Mouse (Mus musculus): ENCODE data around the gene Foxp2. TPM values are rescaled to one million over a fixed set of nuclear protein-coding genes. Genes with fewer than 3 reads are reported as not detected.

Foxp2 gene
- polyA plus RNA-seq, 1 experiment = 2.1 TPM

DNA sequence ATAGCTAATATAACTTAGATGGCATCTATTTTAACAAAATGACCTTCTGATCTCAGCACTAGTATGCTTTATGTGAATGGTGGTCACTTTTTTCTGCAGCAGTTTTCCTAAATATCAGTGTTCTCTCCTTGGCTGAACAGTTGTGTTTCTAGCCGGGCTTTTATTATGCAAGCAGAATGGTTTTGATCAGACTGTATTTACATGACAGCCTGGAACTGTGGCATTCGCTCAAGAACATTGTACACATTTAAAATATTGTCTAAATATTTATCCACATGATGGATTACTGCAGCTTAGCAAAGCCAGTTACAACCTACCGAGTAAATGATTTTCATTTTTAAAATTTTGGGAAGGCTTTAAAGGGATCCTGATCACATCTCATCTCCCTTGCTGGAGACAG lies 75.9 kb downstream of the Foxp2 start:
- Histone ChIP-seq H3K4me3 (ENCODE audit: insufficient read depth, low read depth, low read length) (no peak overlapping the region), H3K4me1 (ENCODE audit: control insufficient read depth, insufficient read depth, insufficient read length, low read length) (no peaks in the 10 kb centered on the region), H3K27ac (replicated peaks; ENCODE audit: low read depth, low read length) (no peak overlapping the region)

DNA sequence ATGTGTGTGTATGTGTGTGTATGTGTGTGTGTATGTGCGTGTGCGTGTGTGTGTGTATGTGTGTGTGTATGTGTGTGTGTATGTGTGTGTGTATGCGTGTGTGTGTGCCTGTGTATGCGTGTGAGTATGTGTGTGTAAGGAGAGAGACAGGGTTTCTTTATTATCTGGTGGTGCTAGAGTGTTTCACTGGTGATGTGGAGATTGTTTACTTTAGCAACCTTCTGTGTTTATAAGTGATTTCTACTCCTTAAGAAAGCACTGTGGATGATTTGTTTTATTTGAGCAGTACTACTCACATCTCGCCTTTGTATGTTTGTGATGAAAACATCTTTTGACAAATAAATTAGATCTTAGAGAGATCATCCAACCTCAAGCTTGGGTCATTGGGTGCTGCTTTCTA lies 77.1 kb downstream of the Foxp2 start:
- H3K27ac ChIP-seq (replicated peaks; ENCODE audit: low read depth, low read length) = no peak overlapping the region
- no peaks in the 10 kb centered on the region for H3K4me1 ChIP-seq (ENCODE audit: control insufficient read depth, insufficient read depth, insufficient read length, low read length)
- H3K4me3 ChIP-seq (ENCODE audit: insufficient read depth, low read depth, low read length) = no peak overlapping the region

DNA sequence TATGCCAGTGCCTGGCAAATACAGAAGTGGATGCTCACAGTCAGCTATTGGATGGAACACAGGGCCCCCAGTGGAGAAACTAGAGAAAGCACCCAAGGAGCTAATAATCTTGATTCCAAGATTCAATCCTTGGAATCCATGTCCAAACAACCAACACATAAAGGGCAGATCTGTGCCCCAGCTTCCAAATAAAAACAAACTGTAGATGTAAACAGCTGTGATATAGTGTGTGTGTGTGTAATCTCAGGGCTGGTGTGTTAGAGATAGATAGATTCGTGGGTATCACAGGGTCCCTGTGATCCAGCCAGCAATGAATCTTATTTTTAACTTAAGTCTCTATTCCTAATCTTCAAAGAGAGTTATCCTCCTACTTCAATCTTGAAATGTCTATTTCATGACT lies 107.0 kb downstream of the Foxp2 start:
- Histone ChIP-seq H3K4me1 (ENCODE audit: control insufficient read depth, insufficient read depth, insufficient read length, low read length) (no peaks in the 10 kb centered on the region), H3K27ac (replicated peaks; ENCODE audit: low read depth, low read length) (no peak overlapping the region), H3K4me3 (ENCODE audit: insufficient read depth, low read depth, low read length) (no peak overlapping the region)

DNA sequence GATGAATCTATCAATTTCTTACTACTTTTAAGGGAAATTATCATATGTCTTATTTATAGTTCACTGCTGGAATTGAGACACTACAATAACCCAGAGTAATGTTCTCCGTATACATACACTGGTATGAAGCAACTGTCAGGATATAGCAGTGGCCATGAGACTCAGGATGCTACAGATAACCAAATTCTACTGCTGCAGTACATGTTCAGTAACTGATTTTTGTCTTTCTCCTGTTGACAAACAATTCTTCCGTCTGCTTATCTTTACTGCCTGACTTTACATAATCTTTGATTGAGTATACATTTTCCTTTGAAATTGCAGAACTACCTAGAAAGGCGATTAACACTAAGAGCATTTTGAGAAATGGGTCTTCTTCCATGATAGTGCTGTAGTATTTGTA lies 127.3 kb downstream of the Foxp2 start:
- no peak overlapping the region for H3K4me3 ChIP-seq (ENCODE audit: insufficient read depth, low read depth, low read length)
- H3K4me1 ChIP-seq (ENCODE audit: control insufficient read depth, insufficient read depth, insufficient read length, low read length) = no peaks in the 10 kb centered on the region
- H3K27ac ChIP-seq (replicated peaks; ENCODE audit: low read depth, low read length) = no peak overlapping the region

DNA sequence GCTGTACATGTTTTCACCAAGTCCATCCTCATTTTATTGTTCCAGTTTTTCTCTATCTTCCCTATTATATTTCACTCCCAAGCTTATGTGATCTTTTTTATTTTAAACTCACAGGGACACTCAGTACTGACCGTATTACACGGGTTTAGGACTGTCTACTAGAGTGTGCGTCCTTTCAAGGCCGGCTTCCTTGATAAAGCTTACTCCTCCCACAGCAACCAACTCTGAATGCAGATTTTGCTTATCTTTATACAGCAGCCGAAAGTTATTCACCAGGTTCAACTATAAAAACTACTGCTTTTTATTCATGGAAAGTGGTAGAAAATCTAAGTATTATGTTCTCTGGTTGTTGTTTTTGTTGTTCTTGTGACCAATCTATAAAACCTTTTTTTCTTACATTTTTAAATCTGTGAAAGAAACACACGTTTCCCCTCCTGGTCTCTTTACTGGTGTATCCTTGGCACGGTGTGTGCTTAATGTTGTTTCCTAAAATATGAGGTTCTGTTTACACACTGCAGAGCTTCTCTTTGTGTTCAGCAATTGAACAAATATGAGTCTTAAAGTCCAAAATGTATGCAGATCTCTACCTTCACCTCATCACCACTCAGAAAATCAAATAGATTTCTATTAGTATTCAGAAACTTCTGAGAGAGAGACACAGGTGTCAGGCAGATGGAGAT lies 128.4 kb downstream of the Foxp2 start:
- H3K4me1 ChIP-seq (ENCODE audit: control insufficient read depth, insufficient read depth, insufficient read length, low read length) = no peaks in the 10 kb centered on the region
- H3K4me3 ChIP-seq (ENCODE audit: insufficient read depth, low read depth, low read length) = no peak overlapping the region
- no peak overlapping the region for H3K27ac ChIP-seq (replicated peaks; ENCODE audit: low read depth, low read length)

DNA sequence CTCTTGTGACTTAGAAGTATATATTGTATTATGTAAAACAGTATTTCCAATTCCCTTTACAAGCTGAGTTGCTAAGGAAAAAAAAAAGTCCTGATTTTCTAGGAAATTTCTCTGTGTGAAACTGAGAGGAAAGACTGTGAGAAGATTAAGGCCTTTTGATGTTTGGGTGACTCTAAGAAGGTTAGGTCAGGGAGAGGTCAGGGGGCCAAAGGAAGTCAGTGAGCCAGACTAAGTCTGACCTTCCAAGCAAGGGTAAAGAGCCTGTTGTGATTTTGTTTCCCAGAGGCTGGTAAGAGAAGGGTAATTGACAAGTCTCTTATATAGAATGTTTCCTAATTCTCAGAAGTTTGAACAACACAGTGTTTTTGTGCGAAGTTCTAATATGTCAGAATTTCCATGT lies 162.1 kb downstream of the Foxp2 start:
- Histone ChIP-seq H3K4me1 (ENCODE audit: control insufficient read depth, insufficient read depth, insufficient read length, low read length) (no peaks in the 10 kb centered on the region), H3K27ac (replicated peaks; ENCODE audit: low read depth, low read length) (no peak overlapping the region), H3K4me3 (ENCODE audit: insufficient read depth, low read depth, low read length) (no peak overlapping the region)

DNA sequence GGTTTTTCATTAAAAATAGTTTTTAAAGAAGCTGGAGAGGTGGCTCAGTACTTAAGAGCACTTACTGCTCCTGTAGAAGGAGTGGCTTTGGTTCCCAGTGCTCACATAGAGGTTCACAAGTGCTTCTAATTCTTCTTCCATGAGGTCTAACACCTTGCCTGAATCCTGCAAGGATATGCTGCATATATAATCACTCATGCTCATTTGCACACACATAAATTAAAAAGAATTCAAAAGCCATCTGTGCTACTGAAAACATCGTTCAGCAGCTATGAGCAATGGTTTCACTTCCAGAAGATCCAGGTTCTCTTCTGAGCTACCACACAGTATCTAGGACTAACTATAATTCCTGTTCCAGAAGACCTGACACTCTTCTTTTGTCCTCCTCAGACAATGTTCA lies 200.4 kb downstream of the Foxp2 start:
- H3K4me3 ChIP-seq (ENCODE audit: insufficient read depth, low read depth, low read length) = no peak overlapping the region
- H3K4me1 ChIP-seq (ENCODE audit: control insufficient read depth, insufficient read depth, insufficient read length, low read length) = no peaks in the 10 kb centered on the region
- H3K27ac ChIP-seq (replicated peaks; ENCODE audit: low read depth, low read length) = no peak overlapping the region

DNA sequence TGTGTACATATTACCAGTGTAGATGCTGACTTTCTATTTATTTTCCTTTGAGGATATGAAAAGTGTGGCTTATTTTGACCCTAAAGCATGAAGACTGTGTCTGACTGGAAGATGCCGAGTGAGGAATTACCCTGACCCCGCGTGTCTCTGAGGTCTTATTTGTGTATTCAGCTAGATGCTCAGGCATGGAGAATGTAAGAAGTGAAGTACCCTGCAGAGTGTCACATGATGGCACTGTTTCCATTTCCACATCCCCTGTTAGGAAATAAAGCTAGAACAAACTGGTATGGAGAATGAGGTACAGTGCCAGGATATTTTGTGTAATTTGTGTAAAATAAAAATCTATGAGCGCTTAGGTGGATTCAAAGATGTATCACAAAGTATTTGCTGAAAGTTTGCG lies 219.8 kb downstream of the Foxp2 start:
- Histone ChIP-seq H3K4me3 (ENCODE audit: insufficient read depth, low read depth, low read length) (no peak overlapping the region), H3K4me1 (ENCODE audit: control insufficient read depth, insufficient read depth, insufficient read length, low read length) (no peaks in the 10 kb centered on the region), H3K27ac (replicated peaks; ENCODE audit: low read depth, low read length) (no peak overlapping the region)

DNA sequence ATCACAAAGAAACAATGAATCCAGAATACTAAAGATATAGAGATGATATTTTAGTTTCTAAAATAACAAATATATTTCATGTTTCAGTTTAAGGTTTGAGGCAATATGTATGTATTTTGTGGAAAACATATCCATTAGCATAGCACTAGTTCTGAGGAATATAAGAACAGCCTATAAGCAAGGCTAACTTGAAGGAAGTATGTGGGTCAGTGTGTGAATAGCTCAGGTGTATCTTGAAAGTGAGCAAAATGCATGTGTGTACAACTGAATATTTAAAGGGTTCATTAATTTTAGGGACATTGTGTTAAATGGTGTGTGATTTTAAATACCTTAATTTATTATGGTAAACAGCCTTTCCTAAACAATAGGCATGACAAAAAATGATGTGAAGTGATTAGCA lies 220.2 kb downstream of the Foxp2 start:
- Histone ChIP-seq H3K4me3 (ENCODE audit: insufficient read depth, low read depth, low read length) (no peak overlapping the region), H3K4me1 (ENCODE audit: control insufficient read depth, insufficient read depth, insufficient read length, low read length) (no peaks in the 10 kb centered on the region), H3K27ac (replicated peaks; ENCODE audit: low read depth, low read length) (no peak overlapping the region)

DNA sequence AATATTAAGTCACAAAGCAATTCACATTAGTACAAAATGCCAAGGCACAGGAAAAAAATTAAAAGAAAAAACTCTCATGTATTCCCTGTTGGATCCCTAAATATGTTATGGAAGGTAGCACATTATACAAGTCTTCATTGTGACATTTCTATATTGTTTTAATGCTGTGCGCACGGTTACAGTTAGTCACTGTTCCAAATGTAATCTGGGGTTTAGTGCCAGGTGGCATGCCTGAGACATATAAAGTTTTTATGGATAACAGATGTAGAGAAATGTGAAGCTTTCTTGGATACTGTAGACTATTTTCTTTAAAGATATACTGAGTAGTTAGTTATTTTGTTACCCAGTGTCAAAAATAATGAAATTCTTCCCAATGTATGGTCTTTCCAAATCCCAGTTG lies 229.0 kb downstream of the Foxp2 start:
- no peak overlapping the region for H3K4me3 ChIP-seq (ENCODE audit: insufficient read depth, low read depth, low read length)
- no peaks in the 10 kb centered on the region for H3K4me1 ChIP-seq (ENCODE audit: control insufficient read depth, insufficient read depth, insufficient read length, low read length)
- no peak overlapping the region for H3K27ac ChIP-seq (replicated peaks; ENCODE audit: low read depth, low read length)

DNA sequence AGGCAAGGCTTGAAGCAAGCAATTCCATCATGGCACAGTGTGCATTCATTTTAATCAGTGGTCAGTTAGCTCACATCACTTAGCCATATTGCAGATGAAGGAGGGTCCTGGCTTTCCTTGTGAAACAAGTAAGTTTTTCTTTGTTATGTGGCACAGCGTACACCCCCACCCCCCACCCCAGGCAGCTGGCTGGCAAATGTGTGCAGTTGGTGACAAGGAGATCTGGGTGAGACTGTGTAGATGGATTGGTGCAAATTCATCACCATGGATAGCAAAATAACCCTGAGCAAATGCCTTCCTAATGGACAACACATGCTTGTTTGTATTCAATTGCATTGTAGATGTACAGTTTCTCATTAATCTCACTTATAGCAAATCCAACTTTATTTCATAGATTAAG lies 240.9 kb downstream of the Foxp2 start:
- H3K4me1 ChIP-seq (ENCODE audit: control insufficient read depth, insufficient read depth, insufficient read length, low read length) = no peaks in the 10 kb centered on the region
- H3K4me3 ChIP-seq (ENCODE audit: insufficient read depth, low read depth, low read length) = no peak overlapping the region
- no peak overlapping the region for H3K27ac ChIP-seq (replicated peaks; ENCODE audit: low read depth, low read length)

DNA sequence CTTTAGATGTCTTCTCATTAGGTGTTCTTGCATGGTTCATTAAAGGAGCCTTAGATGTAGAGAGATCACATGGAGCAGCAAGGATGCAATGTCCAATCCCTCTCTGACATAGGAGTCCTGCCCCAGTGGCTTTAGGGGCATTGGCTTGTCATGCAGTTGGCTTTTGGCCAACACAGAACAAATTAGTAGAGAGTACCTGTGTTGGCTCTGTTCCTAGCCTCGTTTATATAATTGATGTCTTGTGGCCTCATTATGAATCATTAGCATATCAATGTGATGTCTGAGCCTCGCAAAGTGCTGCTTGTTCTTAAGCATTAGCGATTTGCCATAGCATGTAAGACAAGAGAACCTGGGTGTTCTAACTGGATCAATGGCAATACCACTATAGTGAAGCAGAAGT lies 250.5 kb downstream of the Foxp2 start:
- no peak overlapping the region for H3K4me3 ChIP-seq (ENCODE audit: insufficient read depth, low read depth, low read length)
- no peaks in the 10 kb centered on the region for H3K4me1 ChIP-seq (ENCODE audit: control insufficient read depth, insufficient read depth, insufficient read length, low read length)
- H3K27ac ChIP-seq (replicated peaks; ENCODE audit: low read depth, low read length) = no peak overlapping the region

DNA sequence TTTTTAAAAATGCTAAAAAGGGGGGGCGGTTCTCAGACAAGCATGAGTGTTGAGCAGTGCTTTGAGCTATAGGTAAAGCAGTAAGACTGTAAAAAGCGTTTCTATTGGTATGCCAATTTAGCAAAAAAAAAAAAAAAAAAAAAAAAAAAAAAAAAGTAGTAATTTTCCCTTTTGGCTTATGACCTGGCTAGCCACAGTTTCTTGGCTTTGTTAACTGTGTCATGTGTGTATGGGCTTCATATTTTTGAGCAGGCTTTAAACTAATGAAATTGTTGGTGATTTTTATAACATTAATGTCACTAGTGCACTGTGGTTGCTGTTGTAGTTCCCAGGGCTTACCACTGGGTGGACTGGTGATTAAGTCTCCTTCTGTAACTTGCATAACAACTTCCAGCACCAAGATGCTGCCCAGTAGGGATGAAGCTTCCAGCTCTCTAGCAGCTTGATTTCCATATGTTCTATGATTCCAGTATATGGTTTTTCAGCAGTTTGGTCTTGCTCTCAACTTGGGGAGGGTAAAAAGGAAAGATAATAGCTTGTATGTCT lies 262.4 kb downstream of the Foxp2 start:
- Histone ChIP-seq H3K4me3 (ENCODE audit: insufficient read depth, low read depth, low read length) (no peak overlapping the region), H3K4me1 (ENCODE audit: control insufficient read depth, insufficient read depth, insufficient read length, low read length) (no peaks in the 10 kb centered on the region), H3K27ac (replicated peaks; ENCODE audit: low read depth, low read length) (no peak overlapping the region)

DNA sequence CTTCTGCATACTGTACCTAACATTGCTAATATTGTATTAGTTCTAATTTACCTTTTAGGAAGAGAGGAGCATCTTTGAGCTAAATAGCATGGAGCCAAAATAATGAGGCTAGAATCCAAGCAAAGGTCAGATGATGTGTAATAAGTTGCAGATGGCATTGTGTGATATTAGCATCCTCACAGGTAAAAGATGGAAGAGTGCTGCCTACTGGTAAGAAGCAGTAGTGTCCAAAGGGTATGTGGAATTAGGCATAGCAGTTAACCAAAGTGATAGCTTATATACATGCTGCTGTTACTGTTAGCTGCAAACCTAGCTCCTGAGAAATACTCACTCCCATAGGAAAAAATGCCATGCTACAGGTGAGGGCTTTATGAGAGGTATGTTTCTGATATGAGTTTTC lies 275.6 kb downstream of the Foxp2 start:
- Histone ChIP-seq H3K4me3 (ENCODE audit: insufficient read depth, low read depth, low read length) (no peak overlapping the region), H3K4me1 (ENCODE audit: control insufficient read depth, insufficient read depth, insufficient read length, low read length) (no peaks in the 10 kb centered on the region)

DNA sequence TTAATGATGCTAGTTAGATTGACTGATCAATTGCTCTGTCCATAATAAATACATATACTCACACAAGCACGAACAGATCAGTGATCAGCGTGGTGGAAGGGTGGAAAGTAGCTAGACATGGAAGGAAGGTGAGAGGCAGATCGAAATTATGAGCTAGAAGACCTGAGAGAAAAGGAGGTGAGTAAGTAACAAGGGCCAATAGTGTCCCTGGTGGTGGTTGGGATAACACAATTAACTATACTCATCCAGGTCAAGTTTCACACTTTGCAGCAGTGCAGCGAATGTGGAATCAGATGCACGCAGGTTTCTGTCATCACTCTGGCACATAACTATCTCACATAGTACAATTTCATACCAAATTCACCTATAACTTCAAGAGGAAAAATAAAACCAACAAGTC lies 291.7 kb downstream of the Foxp2 start:
- Histone ChIP-seq H3K4me3 (ENCODE audit: insufficient read depth, low read depth, low read length) (no peak overlapping the region), H3K4me1 (ENCODE audit: control insufficient read depth, insufficient read depth, insufficient read length, low read length) (no peaks in the 10 kb centered on the region; the same call in 1 of the 2 replicates), H3K27ac (replicated peaks; ENCODE audit: low read depth, low read length) (no peak overlapping the region)

More for the DNA sequence above, 275.6 kb downstream of the Foxp2 start:
- H3K27ac ChIP-seq (replicated peaks; ENCODE audit: low read depth, low read length) = no peak overlapping the region

DNA sequence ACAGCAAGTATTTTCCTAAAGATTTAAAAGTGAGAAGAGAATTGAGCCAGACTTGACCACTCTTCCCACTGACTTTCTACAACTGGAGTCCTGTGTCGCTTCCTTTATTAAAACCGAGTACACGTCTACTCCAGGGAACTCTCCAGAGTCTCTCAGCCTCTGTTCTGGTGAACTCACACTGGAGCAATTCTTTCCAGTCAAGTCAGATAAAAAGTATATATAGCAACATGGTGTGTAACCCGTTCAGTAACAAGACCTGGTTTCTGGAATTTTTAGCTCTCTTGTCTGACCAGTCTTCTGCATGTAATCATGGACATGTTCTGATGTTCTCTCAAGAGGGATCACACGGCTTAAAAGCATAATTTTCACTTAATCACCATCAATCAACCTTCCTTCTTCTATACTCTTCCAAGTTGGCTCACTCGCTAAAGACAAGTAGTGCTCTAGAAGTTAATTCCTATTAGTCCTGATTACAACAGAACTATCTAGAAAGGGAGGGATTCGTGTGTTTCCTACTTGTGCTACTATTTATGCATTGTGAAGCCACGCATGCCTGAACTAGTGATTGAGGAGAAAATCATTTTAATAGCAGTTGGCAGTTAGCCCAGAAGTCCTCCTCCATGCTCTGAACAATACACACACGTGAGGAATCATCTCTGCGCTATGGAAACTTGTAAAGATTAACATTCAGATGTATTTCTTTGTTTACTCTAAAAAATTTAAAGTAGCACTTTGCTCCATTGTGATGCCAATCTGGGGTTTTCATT lies 341.2 kb downstream of the Foxp2 start:
- no peaks in the 10 kb centered on the region for H3K4me1 ChIP-seq (ENCODE audit: control insufficient read depth, insufficient read depth, insufficient read length, low read length)
- H3K4me3 ChIP-seq (ENCODE audit: insufficient read depth, low read depth, low read length) = no peak overlapping the region
- H3K27ac ChIP-seq (replicated peaks; ENCODE audit: low read depth, low read length) = no peak overlapping the region

Data from brown adipose tissue, adult 24 weeks (tissue).